Mouse (Mus musculus) neural tube, embryonic 11.5 days (tissue): ENCODE results near the gene Dgkg. TPM values are rescaled to one million over a fixed set of nuclear protein-coding genes. Genes with fewer than 3 reads are reported as not detected.

Experiments used
- ATAC-seq: fragments of 200-750 bp; cut with Nextera tagmentation; 2 replicates; pipeline ENCODE4 v1.8.0; 2017; ENCODE audit warnings: moderate number of reproducible peaks, mild to moderate bottlenecking, moderate TSS enrichment, moderate library complexity; ENCODE audit not compliant: insufficient read depth, low FRiP score, low TSS enrichment
- DNase-seq: peaks from one replicate; pipeline ENCODE4 v3.0.0-alpha.2; 2015; ENCODE audit warnings: low spot score
- H3K27ac ChIP-seq: fragments of 300-500 bp; sonication (generic); 2 replicates; pipeline ENCODE4 v1.5.1; 2014; ENCODE audit warnings: low read depth, mild to moderate bottlenecking, low read length
- H3K27me3 ChIP-seq: fragments of 300-500 bp; sonication (generic); 2 replicates; pipeline ENCODE4 v1.6.1; 2014; ENCODE audit warnings: mild to moderate bottlenecking, low read length, mixed read lengths; ENCODE audit not compliant: control insufficient read depth, insufficient read depth
- H3K36me3 ChIP-seq: fragments of 300-500 bp; sonication (generic); 2 replicates; pipeline ENCODE4 v1.6.1; 2014; ENCODE audit warnings: mild to moderate bottlenecking, low read length, moderate library complexity, mixed read lengths; ENCODE audit not compliant: control insufficient read depth, insufficient read depth
- H3K4me1 ChIP-seq: fragments of 300-500 bp; sonication (generic); 2 replicates; pipeline ENCODE4 v1.6.1; 2014; ENCODE audit warnings: low read length, mixed read lengths; ENCODE audit not compliant: control insufficient read depth, insufficient read depth
- H3K4me2 ChIP-seq: fragments of 300-500 bp; sonication (generic); 2 replicates; pipeline ENCODE4 v1.6.1; 2014; ENCODE audit warnings: low read depth, mild to moderate bottlenecking, moderate library complexity
- H3K4me3 ChIP-seq: fragments of 300-500 bp; sonication (generic); 2 replicates; pipeline ENCODE4 v1.5.1; 2014; ENCODE audit warnings: low read depth, low read length
- H3K9ac ChIP-seq: fragments of 300-500 bp; sonication (generic); 2 replicates; pipeline ENCODE4 v1.6.1; 2014; ENCODE audit warnings: mild to moderate bottlenecking, low read length
- H3K9me3 ChIP-seq: fragments of 300-500 bp; sonication (generic); 2 replicates; pipeline ENCODE4 v1.6.1; 2016; ENCODE audit warnings: low read length; ENCODE audit not compliant: control insufficient read depth
- WGBS: fragments of 180-500 bp; shearing (Covaris S2); extraction: QIAGEN DNeasy Blood & Tissue Kit; methylation state at CpG from one replicate; pipeline ENCODE4 v1.1.7; 2014; 5-methylcytosine and 5-hydroxymethylcytosine counted together
- polyA plus RNA-seq: library from polyadenylated mRNA; unstranded; fragments of >200 nt; fragmentation: Nextera tagmentation; extraction: Ambion mirVana; gene quantifications from 2 replicates; pipeline ENCODE4 v1.2.1, GENCODE M21; 2014

The Dgkg gene
- polyA plus RNA-seq, 1 experiment from 2014 or later, result 0.08 TPM

GRCm38 (mm10) chr16:22442202-22442601, 214.8 kb downstream of the Dgkg start:
- Histone ChIP-seq H3K4me2 (no peak overlapping the region), H3K36me3 (no peaks in the 10 kb centered on the region), H3K27ac (no peak overlapping the region), H3K9me3 (no peaks in the 10 kb centered on the region), H3K4me3 (no peak overlapping the region), H3K27me3 (peaks cover 11% of the 10 kb centered on the region), H3K9ac (no peak overlapping the region), H3K4me1 (peaks cover 7% of the 10 kb centered on the region; the same call in 1 of the 2 replicates)
- no peak for ATAC-seq
- DNase-seq, result no peak
- WGBS, result 39% methylated on average over 7 of the region's 7 CpGs

- no peak overlapping the region for H3K9ac ChIP-seq
- DNase-seq (no peak), ATAC-seq (no peak)
Measured at GRCm38 (mm10) chr16:22441317-22441716, 215.7 kb downstream of the Dgkg start.

GRCm38 (mm10) chr16:22440269-22440668, 216.8 kb downstream of the Dgkg start:
- DNase-seq (peak; percentile 59), ATAC-seq (no peak)
- no peaks in the 10 kb centered on the region for H3K36me3 ChIP-seq
- H3K9ac ChIP-seq, result no peak overlapping the region
- H3K27me3 ChIP-seq, result peaks cover 14% of the 10 kb centered on the region
- H3K27ac ChIP-seq, result no peak overlapping the region
- peak overlapping the region; percentile 26 for H3K4me3 ChIP-seq
- peak overlapping the region; percentile 45 for H3K4me2 ChIP-seq
- H3K9me3 ChIP-seq, result no peaks in the 10 kb centered on the region
- H3K4me1 ChIP-seq, result peaks cover 7% of the 10 kb centered on the region; the same call in 1 of the 2 replicates
- WGBS, result under 1% methylated on average over 18 of the region's 18 CpGs

More at GRCm38 (mm10) chr16:22441317-22441716, 215.7 kb downstream of the Dgkg start:
- Histone ChIP-seq H3K4me1 (peaks cover 7% of the 10 kb centered on the region; the same call in 1 of the 2 replicates), H3K36me3 (no peaks in the 10 kb centered on the region), H3K27me3 (peaks cover 11% of the 10 kb centered on the region), H3K27ac (no peak overlapping the region), H3K9me3 (no peaks in the 10 kb centered on the region), H3K4me2 (no peak overlapping the region), H3K4me3 (no peak overlapping the region)
- WGBS, result 80% methylated on average over 4 of the region's 4 CpGs

GRCm38 (mm10) chr16:22439499-22440177, 217.4 kb downstream of the Dgkg start, which contains the start of gene Etv5:
Etv5 (minus strand) TSS chr16:22439719.
- H3K4me3 ChIP-seq, result peak within 1 kb of the TSS; percentile 64
- H3K27me3 ChIP-seq, result peaks cover 14% of the 10 kb centered on the region
- no peaks in the 10 kb centered on the region for H3K36me3 ChIP-seq
- H3K27ac ChIP-seq, result no peak within 1 kb of the TSS
- 0% methylated on average over 55 of the region's 63 CpGs for WGBS
- H3K4me2 ChIP-seq, result peak within 1 kb of the TSS; percentile 99
- peaks cover 8% of the 10 kb centered on the region for H3K4me1 ChIP-seq
- ATAC-seq (peak; percentile 99), DNase-seq (peak; percentile 99)
- H3K9ac ChIP-seq, result peak within 1 kb of the TSS; percentile 61
- no peaks in the 10 kb centered on the region for H3K9me3 ChIP-seq

- no peaks in the 10 kb centered on the region for H3K36me3 ChIP-seq
- H3K27me3 ChIP-seq, result peaks cover 14% of the 10 kb centered on the region
- peak overlapping the region; percentile 64 for H3K4me3 ChIP-seq
- peaks cover 15% of the 10 kb centered on the region for H3K4me1 ChIP-seq
- H3K9ac ChIP-seq, result peak overlapping the region; percentile 61
- under 1% methylated on average over 58 of the region's 59 CpGs for WGBS
- H3K4me2 ChIP-seq, result peak overlapping the region; percentile 99
- peak; percentile 39 for ATAC-seq
- H3K27ac ChIP-seq, result no peak overlapping the region
- peak; percentile 91 for DNase-seq
- no peaks in the 10 kb centered on the region for H3K9me3 ChIP-seq
Measured at GRCm38 (mm10) chr16:22438441-22439373, 218.3 kb downstream of the Dgkg start.

- Histone ChIP-seq H3K9me3 (no peaks in the 10 kb centered on the region), H3K27me3 (peaks cover 9% of the 10 kb centered on the region), H3K4me1 (peaks cover 14% of the 10 kb centered on the region), H3K4me3 (no peak overlapping the region), H3K9ac (no peak overlapping the region), H3K36me3 (no peaks in the 10 kb centered on the region), H3K27ac (no peak overlapping the region), H3K4me2 (no peak overlapping the region)
- DNase-seq, result no peak
- 57% methylated on average over 6 of the region's 6 CpGs for WGBS
- ATAC-seq, result no peak
Measured at GRCm38 (mm10) chr16:22436106-22436505, 220.9 kb downstream of the Dgkg start.

GRCm38 (mm10) chr16:22434530-22434929, 222.5 kb downstream of the Dgkg start:
- Histone ChIP-seq H3K4me3 (no peak overlapping the region), H3K9me3 (no peaks in the 10 kb centered on the region), H3K36me3 (no peaks in the 10 kb centered on the region), H3K27ac (no peak overlapping the region), H3K9ac (no peak overlapping the region), H3K4me1 (peaks cover 17% of the 10 kb centered on the region), H3K27me3 (peaks cover 4% of the 10 kb centered on the region; the same call in 1 of the 2 replicates), H3K4me2 (no peak overlapping the region)
- DNase-seq, result no peak
- 35% methylated on average over 5 of the region's 5 CpGs for WGBS
- no peak for ATAC-seq

- WGBS, result 8% methylated on average over 12 of the region's 12 CpGs
- no peak overlapping the region for H3K4me3 ChIP-seq
- no peaks in the 10 kb centered on the region for H3K9me3 ChIP-seq
- H3K4me1 ChIP-seq, result peaks cover 20% of the 10 kb centered on the region
- H3K9ac ChIP-seq, result no peak overlapping the region
- H3K4me2 ChIP-seq, result peak overlapping the region; percentile 30; the same call in 1 of the 2 replicates
- H3K36me3 ChIP-seq, result no peaks in the 10 kb centered on the region
- DNase-seq, result no peak
- ATAC-seq, result no peak
- peaks cover 4% of the 10 kb centered on the region; the same call in 1 of the 2 replicates for H3K27me3 ChIP-seq
- H3K27ac ChIP-seq, result no peak overlapping the region
Measured at GRCm38 (mm10) chr16:22433944-22434343, 223.1 kb downstream of the Dgkg start.
